Mouse (Mus musculus) adrenal gland, postnatal 36 days (tissue): ENCODE measurements around the gene Xrcc4. TPM values are rescaled to one million over a fixed set of nuclear protein-coding genes. Genes with fewer than 3 reads are reported as not detected.
"Not testable (repeated sequence)": the region's sequence is repeated elsewhere in the genome, so short reads cannot be mapped to it uniquely, and the experiment has no call there.

ENCODE experiments used
- DNase-seq, 2 experiments: peaks; one replicate each; pipeline ENCODE4 v3.0.0; 2021; ENCODE audit warnings: mixed read lengths in 1 of 2
- total RNA-seq, 2 experiments: library from RNA; stranded (reverse); gene quantifications; 2 replicates each; pipeline ENCODE4 v1.2.3; 2021

Gene Xrcc4
- total RNA-seq, 2 experiments from 2014 or later: 14.1 to 14.8 TPM

DNA sequence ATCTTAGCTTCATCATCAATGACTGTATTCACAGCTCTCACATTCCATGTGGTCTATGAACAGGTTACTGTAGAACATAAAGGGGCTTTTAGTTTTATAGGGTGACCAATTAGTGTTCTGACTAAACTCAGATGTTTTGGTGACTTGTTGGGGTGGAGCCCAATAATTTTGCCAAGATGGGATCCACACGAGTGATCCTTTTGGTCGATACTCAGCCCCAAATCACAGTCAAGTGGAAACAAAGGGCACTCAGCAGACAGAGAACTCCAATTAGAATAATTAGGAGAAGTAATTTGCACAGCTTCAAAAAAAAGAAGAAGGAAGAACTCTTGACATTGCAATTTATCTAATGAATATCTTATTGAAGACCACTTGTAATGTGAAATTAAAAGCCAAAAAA, 274.9 kb downstream of the Xrcc4 start:
- no peak for DNase-seq

DNA sequence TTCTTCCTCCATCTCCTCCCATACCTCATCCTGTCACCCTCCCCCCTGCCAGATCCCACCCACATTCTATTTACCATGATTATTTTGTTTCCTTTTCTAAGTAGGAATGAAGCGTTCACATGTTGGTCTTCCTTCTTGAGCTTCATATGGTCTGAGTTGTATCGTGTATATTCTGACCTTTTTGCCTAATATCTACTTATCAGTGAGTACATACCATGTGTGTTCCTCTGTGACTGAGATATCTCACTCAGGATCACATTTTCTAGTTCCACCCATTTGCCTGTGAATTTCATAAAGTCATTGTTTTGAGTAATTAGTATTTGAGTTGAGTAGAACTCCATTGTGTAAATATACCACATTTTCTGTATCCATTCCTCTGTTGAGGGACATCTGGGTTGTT, 277.2 kb downstream of the Xrcc4 start:
- DNase-seq: no peak

DNA sequence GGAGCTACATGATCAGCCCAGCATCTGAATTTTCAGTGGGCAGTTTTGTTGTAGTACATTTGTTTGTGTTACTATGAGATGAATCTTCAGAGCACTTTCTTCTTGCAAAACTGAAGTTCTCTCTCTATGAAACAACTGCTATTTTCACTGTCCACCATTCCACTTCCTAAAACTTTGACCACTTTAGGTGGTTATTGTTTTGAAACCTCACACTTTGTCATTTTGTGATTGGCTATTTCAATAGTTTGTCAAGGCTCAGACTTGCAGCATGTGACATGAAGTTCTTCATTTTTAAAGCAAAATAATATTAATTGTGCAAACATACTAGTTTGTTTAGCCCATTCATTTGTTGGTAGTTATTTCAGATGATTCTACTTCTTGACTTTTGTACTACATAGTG, 280.4 kb downstream of the Xrcc4 start:
- no peak for DNase-seq

DNA sequence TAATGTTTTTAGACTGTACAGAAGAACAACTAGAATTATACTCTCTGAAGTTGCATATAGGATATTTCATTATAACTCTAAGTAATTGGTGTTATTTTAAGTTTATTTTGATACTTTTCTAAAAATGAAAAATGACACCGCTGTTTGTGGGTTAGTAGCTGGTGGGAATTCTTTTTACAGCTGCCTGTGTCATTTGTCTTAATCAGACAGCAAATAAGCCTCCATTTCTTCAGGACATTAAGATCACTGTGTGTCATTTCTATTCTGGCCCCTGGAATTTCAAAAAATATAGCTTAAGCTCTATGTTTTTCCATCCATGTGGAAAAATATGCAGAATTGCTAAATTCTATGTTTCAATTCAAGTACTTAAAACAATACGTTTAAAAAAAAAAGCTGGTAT, 287.5 kb downstream of the Xrcc4 start:
- DNase-seq: no peak

DNA sequence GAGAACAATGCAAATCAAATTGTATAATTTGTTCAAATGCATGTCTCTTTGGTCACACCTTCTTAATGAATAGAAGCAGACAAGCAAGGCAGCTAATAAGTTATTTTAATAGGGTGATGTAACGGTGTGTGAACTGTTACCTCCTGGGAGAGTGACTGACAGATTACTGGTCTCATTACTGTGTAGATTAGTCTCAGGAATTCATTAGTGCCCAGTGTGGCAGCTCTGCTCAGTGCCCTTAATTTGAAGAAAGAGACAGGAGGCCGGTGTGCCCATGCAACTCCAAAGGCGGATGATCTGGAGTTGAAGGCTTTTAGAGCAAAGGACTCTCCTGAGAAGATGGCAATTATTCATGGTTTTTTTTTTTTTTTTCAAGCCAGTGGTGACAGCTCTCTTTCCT, 291.7 kb downstream of the Xrcc4 start:
- no peak for DNase-seq

DNA sequence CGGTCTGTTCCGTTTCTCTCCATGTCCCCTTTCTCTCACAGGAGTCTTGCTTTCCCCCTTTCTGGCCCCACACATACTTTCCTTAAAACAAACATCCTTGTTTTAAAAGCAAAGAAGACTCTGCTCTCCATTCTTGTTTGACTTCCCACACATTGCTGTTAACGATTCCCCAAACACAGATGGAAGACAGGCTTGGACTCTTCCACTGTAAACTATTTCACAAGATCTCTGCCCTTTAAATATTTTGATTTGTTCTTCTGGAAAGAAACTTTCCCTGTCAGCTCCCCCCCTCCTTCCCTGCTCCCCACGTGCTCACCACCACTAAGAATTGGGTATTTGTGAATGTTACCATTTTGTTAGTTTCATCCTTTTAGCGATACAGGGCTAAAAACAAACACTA, 297.9 kb downstream of the Xrcc4 start:
- no peak for DNase-seq

DNA sequence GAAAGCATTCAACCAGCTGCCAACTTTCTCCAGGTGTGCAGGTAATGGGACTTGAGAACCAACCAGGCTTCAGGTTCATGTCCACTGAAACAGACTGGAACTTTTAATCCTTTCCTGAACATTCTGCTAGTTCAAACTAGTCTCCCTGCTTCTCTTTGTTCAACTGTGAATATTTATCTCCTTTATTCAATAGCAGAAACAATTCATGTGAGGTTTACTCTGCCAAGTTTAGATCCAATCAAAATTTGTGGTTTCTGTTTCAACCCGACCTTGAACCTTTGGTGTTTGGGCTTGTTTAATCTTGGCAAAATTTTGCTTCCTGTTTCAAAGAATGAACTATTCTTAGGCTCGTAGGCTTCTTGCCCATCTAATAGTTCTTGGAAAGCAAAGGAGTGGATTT, 306.5 kb downstream of the Xrcc4 start:
- DNase-seq: no peak

DNA sequence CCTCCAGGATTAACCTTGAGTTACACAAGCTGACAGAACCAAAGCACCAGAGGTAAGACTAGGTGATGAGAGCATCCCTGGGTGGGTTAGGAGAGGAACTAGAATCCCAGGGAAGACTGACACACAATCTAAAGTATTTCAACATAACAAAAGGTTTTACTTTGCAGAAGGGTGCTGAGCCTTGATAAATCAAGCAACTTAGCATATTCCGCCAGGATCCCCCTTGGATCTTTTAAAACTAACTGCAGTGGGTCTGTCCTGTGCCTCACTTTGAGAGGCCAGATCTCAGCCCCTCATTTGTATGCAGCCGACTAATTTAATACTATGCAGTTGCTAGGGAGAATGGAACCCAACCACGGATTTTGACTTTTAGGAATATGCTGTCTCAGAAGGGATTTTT, 309.1 kb downstream of the Xrcc4 start:
- no peak for DNase-seq

DNA sequence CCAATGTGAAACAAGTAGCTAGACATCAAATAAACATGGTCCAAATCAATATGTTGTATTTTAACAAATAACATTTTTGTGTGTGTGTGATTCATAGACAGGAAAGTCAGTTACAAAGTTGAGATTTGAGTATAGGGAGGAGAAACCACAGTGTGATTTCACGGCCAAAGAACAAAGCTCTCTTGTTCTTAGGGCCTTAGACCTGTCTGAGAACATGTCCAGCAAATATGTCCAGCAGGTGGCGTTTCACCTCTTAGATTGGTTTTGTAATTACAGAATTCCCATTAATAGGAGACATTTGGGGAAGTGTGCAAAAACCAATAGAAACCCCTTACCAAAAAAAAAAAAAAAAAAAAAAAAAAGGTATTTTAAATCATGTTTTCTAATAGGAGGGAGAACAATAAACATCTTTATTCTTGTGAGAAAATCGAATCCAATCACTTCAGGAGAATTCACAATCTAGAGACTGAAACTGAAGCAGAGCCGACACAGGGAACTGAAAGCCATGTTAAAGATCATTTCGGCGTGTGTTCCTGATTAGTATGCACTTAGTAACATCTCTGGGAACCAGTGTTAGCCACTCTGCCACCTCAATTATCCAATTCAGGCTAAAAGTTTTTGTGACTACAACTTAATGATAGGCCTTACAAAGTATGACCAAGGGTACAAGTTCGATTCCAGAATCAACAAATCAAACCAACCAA, 310.0 kb downstream of the Xrcc4 start:
- peak; percentile 63 to 64 for DNase-seq

DNA sequence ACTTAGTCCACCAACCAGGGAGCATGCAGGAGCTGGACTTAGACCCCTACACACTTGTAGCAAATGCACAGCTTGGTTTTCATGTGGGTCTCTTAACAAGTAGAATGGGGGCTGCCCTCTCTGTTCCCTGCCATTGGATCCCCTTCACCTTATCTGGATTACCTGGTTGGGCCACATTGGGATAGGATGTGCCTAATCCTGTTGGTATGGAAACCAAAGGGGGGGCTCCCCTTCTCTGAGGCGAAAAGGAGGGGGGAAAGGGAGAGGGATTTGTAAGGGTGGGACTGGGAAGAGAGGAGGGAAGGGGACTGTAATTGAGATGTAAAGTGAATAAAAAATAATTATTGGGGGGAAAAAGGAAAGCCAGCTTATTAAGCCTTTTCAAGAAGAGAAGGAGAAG, 311.6 kb downstream of the Xrcc4 start:
- no peak for DNase-seq

DNA sequence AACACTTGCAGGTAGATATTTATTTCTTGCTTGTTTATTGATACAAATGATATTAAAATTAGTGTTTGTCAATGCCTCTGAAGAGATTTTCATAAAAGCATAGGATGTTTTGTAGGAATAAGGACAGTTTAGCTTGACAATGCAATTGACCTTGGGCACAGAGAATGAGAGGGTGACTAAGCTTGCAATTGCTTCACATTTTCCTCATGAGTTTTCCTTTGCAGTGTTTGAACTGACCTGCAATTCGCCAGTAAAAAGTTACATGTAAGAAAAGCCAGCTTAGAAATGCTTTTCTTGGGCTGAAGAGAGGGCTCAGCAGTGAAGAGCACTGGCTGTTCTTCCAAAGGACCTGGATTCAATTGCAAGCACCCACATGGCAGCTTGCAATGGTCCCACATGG, 312.3 kb downstream of the Xrcc4 start:
- peak in 1 of 2 experiments; percentile 7 for DNase-seq

DNA sequence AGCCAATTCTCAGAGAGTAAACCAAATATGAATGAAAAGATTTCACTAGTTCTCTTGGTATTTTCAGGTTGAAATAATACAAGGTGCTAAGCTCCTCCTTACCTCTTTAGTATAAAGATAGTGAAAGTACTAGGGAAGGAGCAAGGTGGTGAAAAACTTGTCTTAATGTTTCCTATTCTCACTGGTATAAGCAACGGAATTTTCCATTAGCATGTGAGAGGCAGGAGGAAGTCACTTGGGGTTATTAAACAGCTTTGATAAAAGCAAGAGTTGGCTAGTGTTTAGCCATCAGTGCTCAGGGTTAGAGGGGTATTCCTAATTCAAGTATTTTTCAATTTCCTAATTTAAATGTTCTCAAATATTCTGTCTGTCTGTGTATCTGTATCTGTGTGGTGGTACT, 322.9 kb downstream of the Xrcc4 start:
- DNase-seq: no peak

DNA sequence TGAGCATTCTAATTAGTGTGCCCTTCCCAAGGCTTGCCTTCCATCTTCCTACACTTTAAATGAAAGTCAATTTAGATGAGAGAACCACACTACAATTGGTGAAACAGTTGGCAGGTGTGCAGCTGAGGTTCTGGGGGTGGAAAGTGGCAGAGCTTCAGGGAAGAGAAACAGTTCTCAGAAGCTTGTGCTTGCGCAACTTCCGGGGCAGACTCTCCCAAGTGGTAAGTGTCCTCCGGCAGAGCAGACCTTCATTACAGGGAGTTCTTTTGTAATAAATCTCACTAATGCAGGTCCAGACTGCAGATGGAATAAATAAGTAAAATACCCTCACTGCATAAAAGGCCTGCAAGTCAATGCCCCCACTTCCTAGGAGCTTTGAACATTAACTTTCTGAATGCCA, 323.4 kb downstream of the Xrcc4 start:
- DNase-seq: no peak

DNA sequence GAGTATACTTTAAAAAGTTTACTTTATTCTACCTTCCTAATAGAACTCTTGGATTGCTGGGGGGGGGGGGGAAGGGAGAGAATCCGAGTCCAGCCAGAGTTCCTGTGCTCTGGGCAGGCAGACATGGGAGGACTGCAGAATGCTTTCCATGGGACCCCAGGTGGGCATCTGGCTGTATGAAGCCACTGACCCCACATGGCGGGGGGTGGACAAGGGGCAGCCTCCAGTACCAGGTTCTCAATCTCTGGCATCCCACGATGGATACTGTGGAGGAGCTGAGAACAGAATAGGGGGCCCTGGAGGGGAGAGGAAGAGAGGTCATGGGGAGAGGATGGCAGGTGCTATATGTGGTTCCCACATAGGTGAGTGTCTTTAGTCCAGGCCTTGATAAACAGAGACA, 327.1 kb downstream of the Xrcc4 start:
- no peak for DNase-seq

DNA sequence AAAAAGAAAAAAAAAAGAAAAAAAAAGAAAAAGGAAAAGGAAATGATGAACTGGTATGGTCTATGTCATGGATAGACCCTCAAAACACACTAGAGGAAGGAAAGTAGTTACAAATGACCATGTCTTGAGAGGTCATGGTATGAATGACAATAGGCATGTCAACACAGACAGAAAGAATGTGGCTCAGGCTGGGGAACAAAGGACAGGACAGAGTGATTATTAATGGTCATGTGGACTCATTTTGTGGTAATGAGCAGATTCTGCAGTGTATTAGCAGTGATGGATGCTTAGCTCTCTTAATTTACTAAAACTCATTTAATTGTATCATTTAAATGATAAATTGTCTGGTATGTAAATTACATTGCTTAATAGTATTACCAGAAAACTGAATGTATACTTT, 333.1 kb downstream of the Xrcc4 start:
- DNase-seq: no peak

DNA sequence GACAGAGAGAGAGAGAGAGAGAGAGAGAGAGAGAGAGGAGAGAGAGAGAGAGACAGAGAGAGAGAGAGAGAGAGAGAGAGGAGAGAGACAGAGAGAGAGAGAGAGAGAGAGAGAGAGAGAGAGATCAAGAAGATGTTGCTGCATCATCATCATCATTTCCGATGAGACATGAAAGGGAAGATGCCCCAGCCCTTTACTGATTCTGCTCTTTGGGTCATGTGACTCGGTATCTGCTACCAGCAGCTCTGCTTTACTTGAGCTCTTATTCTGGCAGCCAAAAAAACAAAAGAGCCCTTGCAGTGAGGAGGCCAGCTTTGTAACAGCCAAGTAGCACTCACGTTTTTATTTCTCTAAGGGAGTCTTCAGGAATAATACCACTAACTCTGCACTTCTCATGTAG, 338.8 kb downstream of the Xrcc4 start:
- DNase-seq: not testable (repeated sequence)

DNA sequence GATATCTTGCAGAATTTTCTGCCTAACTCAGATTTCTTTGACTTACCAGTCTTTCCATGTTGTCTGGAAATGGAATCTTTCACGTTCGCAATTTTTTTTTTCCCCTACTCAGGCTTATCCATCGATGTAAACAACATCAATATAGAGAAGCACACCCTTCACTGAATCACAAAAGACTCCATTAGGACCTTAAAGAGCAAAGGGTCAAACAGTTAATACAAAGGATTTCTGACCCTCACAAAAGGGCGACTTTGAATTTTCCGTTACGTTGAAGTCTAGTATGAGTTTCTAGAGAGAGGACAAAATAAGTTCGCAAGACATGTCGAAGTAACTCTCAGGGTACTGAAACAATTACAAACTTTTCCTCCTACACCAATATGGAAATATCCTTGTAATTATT, 346.2 kb downstream of the Xrcc4 start:
- DNase-seq: no peak

DNA sequence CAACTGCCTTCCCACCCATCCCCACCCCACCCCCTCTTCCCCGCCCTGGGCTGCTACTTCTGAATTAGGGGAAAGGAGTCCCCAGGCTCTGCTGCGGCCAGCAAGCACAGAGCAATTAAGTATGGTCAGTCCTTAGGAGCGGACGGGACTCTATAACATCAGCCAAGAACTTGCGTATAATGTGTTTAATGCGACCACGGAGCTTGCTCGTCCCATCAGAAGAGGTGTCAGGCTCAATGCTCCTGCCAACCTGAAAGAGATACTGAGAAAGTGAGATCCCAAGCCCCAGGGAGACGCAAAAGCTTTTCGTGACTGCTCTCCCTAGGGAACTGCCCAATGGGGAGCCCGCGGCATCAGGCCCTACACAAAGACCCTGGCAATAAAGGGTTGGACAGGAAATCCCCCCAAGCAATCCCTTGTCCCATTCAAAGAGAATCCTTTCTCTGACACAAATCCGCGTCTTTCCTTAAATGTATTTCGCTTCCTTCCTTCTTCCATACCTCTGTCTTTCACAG, 346.7 kb downstream of the Xrcc4 start:
- no peak for DNase-seq

DNA sequence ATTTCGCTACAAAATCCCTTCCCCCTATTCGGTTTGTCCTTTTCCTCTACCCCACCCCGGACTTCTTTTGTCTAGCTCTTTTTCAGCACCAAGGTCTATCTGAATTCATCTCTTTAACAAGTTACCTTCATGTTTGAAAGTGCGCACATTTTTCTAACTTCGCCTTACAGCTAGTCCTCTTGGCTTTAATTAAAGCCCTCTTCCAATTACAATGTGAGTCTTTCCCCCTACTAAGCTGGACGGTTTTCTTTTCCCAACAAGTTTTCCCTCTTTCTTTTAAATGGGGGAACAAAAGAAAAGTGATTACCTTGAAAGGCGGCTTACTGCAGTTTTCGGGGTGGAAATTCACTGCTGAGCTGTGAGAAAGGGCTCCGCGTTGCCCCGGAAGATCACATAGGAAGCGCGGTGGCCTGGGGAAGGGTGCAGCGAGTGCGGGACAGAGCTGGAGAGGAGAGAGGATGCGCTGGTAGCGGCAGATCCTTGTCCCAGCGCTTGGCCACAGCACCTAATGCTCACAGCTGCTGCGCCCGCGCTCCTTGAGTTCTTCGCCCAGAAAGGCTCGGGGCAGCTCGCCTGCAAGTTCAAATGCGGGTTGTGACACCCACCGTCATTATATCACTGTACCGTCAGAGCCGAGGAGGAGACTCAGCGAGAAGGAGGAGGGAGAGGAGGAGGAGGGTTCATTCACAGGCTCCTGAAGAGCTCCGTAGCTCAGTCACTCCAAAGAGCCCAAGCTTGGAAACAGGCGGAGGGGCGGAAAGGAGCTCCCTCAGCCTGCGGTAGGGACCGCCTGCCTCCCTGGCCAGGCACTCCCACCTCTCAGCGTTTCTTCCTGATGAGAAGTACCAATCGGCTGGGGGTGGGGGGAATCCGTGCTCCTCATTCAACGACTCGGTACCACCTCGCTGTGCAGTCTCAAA, 347.4 kb downstream of the Xrcc4 start, which contains the start of gene Vcan:
TSS of gene Vcan (minus strand) at position 744 of the 920 bp plus-strand sequence.
- peak; percentile 14 to 24 for DNase-seq

DNA sequence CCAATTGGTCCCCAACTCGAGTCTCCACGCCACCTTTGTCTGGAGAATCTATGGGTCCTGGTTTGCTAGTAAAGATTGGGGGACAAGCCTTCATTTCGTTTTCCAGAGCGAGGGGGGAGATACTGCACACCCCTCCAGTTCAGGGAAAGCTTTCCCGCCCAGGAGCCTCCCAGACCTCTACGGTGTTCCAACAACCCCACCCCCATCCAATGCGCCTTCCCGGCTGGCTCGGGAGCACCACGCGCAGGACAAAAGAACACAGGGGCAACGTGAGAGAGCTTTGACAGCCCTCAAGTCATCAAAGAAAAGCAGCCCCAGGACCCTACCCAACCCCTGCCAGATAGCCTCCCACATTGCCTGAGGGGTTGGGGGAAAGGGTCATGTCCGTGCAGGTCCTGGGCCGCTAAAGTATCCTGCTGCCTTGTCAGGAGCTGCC, 348.3 kb downstream of the Xrcc4 start:
- DNase-seq: peak; percentile 16 to 42

DNA sequence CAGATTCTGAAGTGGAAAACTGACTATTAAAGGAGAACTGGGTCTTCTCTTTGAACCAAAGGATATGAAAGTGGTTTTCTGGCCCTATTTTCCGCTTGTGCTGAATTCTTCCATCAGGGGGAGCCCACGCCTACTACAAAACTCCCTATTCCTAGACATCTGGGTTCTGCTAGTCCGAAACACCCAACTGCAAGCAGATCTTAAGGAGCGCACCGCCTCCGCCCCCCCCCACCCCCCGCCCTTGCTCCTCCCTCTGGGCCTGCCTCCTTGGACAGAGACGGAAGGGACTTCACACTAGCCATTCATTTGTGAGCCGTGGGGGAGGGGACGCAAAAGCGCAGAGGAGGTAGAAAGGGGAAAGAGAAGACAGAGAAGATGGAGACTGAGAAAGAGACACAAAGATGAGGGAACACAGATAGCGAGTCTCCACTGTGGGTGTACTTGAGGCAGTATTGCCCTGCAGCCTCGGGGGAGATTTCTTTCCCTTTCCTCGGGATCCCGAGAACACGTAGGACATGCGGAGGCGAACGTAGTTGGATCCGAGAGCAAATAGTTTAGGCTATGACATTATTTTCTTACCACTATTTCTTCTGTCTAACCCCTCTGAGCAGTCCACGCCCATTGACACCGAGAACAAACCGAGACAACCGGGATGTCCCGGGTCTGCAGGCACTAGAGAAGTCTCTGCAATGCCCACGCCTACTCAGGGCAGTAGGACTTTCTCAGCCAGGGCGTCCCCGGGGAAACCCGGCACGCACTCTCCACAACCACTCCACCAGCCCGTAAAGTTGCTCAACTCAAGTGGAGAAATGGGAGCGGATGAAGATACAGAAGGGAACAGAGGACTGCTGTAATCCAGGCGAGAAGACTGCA, 348.9 kb downstream of the Xrcc4 start:
- DNase-seq: peak; percentile 57 to 66

DNA sequence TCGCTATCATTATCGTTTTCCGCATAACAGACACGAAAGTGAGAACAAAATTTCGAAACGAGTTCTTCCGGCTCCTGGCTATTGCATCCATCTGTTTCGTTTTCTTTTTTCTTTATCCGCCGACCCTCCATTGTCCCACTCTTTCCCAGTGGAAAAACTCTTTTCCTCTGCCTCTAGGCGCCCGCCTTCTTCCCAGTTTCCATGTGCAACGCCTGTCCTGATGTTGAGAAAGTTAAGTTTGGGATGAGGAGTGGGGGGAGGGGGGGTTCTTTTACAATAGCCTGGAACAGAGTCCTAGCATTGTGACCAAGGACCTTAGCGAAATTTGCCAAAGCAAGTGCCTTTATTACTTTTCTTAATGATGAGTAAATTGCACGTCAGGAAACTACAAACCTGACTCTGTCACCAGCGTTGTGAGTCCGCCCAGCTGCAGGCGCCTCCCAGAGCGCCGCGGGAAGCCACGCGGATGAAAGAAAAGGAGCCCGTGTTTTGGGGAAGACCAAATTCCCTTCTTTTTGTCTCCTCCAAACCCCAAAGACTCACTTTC, 349.6 kb downstream of the Xrcc4 start:
- DNase-seq: no peak
